Mouse (Mus musculus) forebrain, embryonic 14.5 days (tissue): ENCODE results near the gene Gba. TPM values are rescaled to one million over a fixed set of nuclear protein-coding genes. Genes with fewer than 3 reads are reported as not detected.

ENCODE experiments used
- ATAC-seq: fragments of 200-750 bp; cut with Nextera tagmentation; 2 replicates; pipeline ENCODE4 v1.8.0; 2017; ENCODE audit warnings: mild to moderate bottlenecking, moderate library complexity
- DNase-seq: peaks from one replicate; pipeline ENCODE4 v3.0.0-alpha.2; 2015; ENCODE audit warnings: low spot score
- H3K27ac ChIP-seq: fragments of 300-500 bp; sonication (generic); 2 replicates; pipeline ENCODE4 v1.5.1; 2014; ENCODE audit warnings: low read depth, mild to moderate bottlenecking, control low read depth, low read length, moderate library complexity
- H3K27me3 ChIP-seq: fragments of 300-500 bp; sonication (generic); replicated peaks from 2 replicates; pipeline ENCODE4 v1.6.1; 2014; ENCODE audit warnings: low read length, control low read depth, mixed read lengths; ENCODE audit not compliant: control insufficient read depth, insufficient read depth
- H3K36me3 ChIP-seq: fragments of 300-500 bp; sonication (generic); 2 replicates; pipeline ENCODE4 v1.6.1; 2014; ENCODE audit warnings: low read length, control low read depth; ENCODE audit not compliant: control insufficient read depth, insufficient read depth
- H3K4me1 ChIP-seq: fragments of 300-500 bp; sonication (generic); 2 replicates; pipeline ENCODE4 v1.6.1; 2014; ENCODE audit warnings: antibody characterized with exemption, low read length, control low read depth; ENCODE audit not compliant: control insufficient read depth, insufficient read depth
- H3K4me2 ChIP-seq: fragments of 300-500 bp; sonication (generic); 2 replicates; pipeline ENCODE4 v1.6.1; 2014; ENCODE audit warnings: mild to moderate bottlenecking, control low read depth, low read length
- H3K4me3 ChIP-seq: fragments of 300-500 bp; sonication (generic); 2 replicates; pipeline ENCODE4 v1.5.1; 2014; ENCODE audit warnings: low read depth, low read length, control low read depth
- H3K9ac ChIP-seq: fragments of 300-500 bp; sonication (generic); 2 replicates; pipeline ENCODE4 v1.6.1; 2014; ENCODE audit warnings: mild to moderate bottlenecking, low read length, control low read depth, moderate library complexity
- H3K9me3 ChIP-seq: fragments of 300-500 bp; sonication (generic); replicated peaks from 2 replicates; pipeline ENCODE4 v1.6.1; 2016; ENCODE audit warnings: low read length, control low read depth, mixed read lengths; ENCODE audit not compliant: control insufficient read depth
- WGBS: fragments of 180-500 bp; shearing (Covaris S2); extraction: QIAGEN DNeasy Blood & Tissue Kit; methylation state at CpG from one replicate; pipeline ENCODE4 v1.1.7; 2014; 5-methylcytosine and 5-hydroxymethylcytosine counted together
- polyA plus RNA-seq: library from polyadenylated mRNA; unstranded; fragments of >200 nt; fragmentation: Nextera tagmentation; extraction: Ambion mirVana; gene quantifications from 2 replicates; pipeline ENCODE4 v1.2.1, GENCODE M21; 2014

Gene Gba
- polyA plus RNA-seq, 1 experiment from 2014 or later, result 47.9 TPM

DNA sequence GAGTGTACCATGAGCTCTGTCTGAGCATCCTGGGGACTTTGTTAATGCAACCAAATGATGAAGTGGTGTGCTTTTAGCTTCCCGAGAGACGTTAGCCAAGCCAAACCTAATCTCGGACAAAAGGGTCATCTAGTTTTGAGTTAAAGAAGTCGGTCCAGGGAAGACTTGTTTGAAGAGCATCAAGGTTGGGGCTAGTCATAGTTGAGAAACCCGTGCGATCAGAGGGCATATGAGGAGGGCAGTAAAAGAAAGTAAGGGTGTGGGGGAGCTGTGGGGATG, 24.7 kb upstream of the Gba start:
- DNase-seq (no peak), ATAC-seq (no peak)
- peak overlapping the region; percentile 78 for H3K9ac ChIP-seq
- H3K4me1 ChIP-seq, result peaks cover 8% of the 10 kb centered on the region
- peak overlapping the region; percentile 68 for H3K4me3 ChIP-seq
- H3K27me3 ChIP-seq, result no peaks in the 10 kb centered on the region
- peaks cover 74% of the 10 kb centered on the region for H3K36me3 ChIP-seq
- H3K9me3 ChIP-seq, result no peaks in the 10 kb centered on the region
- peak overlapping the region; percentile 92 for H3K4me2 ChIP-seq
- 12% methylated on average over 6 of the region's 6 CpGs for WGBS
- H3K27ac ChIP-seq, result 0 out of 2 replicates have a peak overlapping the region, but pooled peaks have one; percentile 9

GRCm38 (mm10) chr3:89179056-89179455, 23.7 kb upstream of the Gba start:
- no peaks in the 10 kb centered on the region for H3K9me3 ChIP-seq
- H3K4me3 ChIP-seq, result no peak overlapping the region
- 0 out of 2 replicates have a peak overlapping the region, but pooled peaks have one; percentile 17 for H3K9ac ChIP-seq
- no peak for ATAC-seq
- peaks cover 64% of the 10 kb centered on the region for H3K36me3 ChIP-seq
- DNase-seq, result no peak
- no peaks in the 10 kb centered on the region for H3K27me3 ChIP-seq
- no peak overlapping the region for H3K4me2 ChIP-seq
- H3K4me1 ChIP-seq, result peaks cover 16% of the 10 kb centered on the region
- no peak overlapping the region for H3K27ac ChIP-seq
- WGBS, result 93% methylated on average over 11 of the region's 11 CpGs

DNA sequence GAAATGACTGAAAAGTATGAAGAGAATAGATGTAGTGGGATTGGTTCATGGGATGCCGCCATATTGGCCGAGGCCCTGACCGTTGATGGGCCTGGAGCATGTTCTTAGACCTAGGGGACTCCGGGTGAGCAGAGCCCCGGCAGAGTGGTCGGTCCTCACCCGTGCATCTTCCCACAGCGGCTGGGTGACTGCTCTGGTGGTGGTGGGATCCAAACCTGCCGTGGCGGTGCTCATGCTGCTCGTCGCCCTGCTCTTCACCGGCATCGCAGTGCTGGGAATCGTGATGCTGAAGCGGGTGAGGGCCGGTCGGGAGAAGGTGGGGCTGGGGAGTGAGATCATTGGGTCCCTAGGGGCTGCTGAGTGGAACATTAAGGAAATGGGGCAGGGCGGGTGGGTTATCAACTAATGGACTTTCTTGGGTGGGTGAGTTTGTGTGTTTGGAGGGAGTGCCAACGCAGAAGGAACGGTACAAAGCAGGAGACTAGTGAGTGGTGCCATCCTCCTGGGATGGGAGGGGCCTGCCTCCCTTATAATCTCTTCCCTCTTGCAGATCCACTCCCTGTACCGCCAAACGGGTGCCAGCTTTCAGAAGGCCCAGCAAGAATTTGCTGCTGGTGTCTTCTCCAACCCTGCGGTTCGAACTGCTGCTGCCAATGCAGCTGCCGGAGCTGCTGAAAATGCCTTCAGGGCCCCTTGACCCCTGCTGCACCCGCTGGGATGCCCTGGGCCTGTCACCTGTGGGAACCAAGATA, 20.8 kb upstream of the Gba start:
- WGBS, result 94% methylated on average over 27 of the region's 27 CpGs
- DNase-seq (no peak), ATAC-seq (no peak)
- H3K36me3 ChIP-seq, result peaks cover 38% of the 10 kb centered on the region
- no peak overlapping the region for H3K9ac ChIP-seq
- H3K9me3 ChIP-seq, result no peaks in the 10 kb centered on the region
- peaks cover 16% of the 10 kb centered on the region for H3K4me1 ChIP-seq
- no peak overlapping the region for H3K4me2 ChIP-seq
- H3K27ac ChIP-seq, result no peak overlapping the region
- H3K4me3 ChIP-seq, result no peak overlapping the region
- H3K27me3 ChIP-seq, result no peaks in the 10 kb centered on the region

DNA sequence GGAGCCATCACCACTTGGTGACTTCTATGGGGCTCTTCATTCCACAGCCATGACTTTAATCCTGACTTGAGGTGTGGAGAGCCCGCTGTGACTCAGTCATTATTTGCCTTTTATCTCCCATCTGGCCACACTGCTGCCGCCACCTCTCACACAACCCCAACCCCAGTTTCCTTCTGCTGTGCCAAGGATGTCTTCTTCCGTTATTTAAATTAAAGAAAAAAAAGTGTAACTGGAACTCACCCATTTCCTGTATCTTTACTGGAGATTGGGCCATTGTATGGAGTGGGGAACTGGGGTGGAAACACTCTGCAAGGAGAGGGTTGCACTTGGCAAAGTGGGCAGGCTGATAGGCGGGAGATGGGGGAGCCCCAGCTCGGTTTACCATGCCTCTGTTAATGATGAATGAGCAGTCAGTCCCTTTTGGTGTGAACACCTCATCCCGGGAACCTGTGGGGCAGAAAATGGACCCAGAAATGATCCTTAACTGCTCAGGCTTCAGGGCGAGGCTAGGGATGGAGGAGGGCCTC, 20.1 kb upstream of the Gba start:
- ATAC-seq (no peak), DNase-seq (no peak)
- peak overlapping the region; percentile 58 for H3K4me3 ChIP-seq
- 50% methylated on average over 7 of the region's 7 CpGs for WGBS
- no peaks in the 10 kb centered on the region for H3K9me3 ChIP-seq
- peak overlapping the region; percentile 89; the same call in 1 of the 2 replicates for H3K9ac ChIP-seq
- H3K27ac ChIP-seq, result peak overlapping the region; percentile 89; the same call in 1 of the 2 replicates
- H3K4me1 ChIP-seq, result peaks cover 16% of the 10 kb centered on the region
- H3K27me3 ChIP-seq, result no peaks in the 10 kb centered on the region
- H3K4me2 ChIP-seq, result peak overlapping the region; percentile 91
- peaks cover 38% of the 10 kb centered on the region for H3K36me3 ChIP-seq

- WGBS, result 4% methylated on average over 38 of the region's 39 CpGs
- Histone ChIP-seq H3K4me3 (peak within 1 kb of the TSS; percentile 58), H3K27ac (peak within 1 kb of the TSS; percentile 89), H3K27me3 (no peaks in the 10 kb centered on the region), H3K4me1 (peaks cover 10% of the 10 kb centered on the region), H3K9ac (peak within 1 kb of the TSS; percentile 89), H3K4me2 (peak within 1 kb of the TSS; percentile 91), H3K9me3 (no peaks in the 10 kb centered on the region), H3K36me3 (peaks cover 40% of the 10 kb centered on the region)
- DNase-seq (peak; percentile 93), ATAC-seq (peak; percentile 95)
Observed at GRCm38 (mm10) chr3:89183058-89183958, 19.4 kb upstream of the Gba start, which contains the start of gene Fam189b. Gene Fam189b, plus strand, starts transcription at chr3:89183143.

- Histone ChIP-seq H3K27me3 (no peaks in the 10 kb centered on the region), H3K4me3 (peak overlapping the region; percentile 58), H3K4me1 (peaks cover 8% of the 10 kb centered on the region), H3K9ac (peak overlapping the region; percentile 89), H3K36me3 (peaks cover 44% of the 10 kb centered on the region), H3K9me3 (no peaks in the 10 kb centered on the region), H3K27ac (no peak overlapping the region), H3K4me2 (peak overlapping the region; percentile 91)
- DNase-seq, result no peak
- WGBS, result 77% methylated on average over 6 of the region's 6 CpGs
- ATAC-seq, result no peak
Observed at GRCm38 (mm10) chr3:89183959-89184315, 18.8 kb upstream of the Gba start.

- H3K4me3 ChIP-seq, result no peak overlapping the region
- WGBS, result 28% methylated on average over 23 of the region's 23 CpGs
Observed at GRCm38 (mm10) chr3:89187197-89187596, 15.5 kb upstream of the Gba start.

DNA sequence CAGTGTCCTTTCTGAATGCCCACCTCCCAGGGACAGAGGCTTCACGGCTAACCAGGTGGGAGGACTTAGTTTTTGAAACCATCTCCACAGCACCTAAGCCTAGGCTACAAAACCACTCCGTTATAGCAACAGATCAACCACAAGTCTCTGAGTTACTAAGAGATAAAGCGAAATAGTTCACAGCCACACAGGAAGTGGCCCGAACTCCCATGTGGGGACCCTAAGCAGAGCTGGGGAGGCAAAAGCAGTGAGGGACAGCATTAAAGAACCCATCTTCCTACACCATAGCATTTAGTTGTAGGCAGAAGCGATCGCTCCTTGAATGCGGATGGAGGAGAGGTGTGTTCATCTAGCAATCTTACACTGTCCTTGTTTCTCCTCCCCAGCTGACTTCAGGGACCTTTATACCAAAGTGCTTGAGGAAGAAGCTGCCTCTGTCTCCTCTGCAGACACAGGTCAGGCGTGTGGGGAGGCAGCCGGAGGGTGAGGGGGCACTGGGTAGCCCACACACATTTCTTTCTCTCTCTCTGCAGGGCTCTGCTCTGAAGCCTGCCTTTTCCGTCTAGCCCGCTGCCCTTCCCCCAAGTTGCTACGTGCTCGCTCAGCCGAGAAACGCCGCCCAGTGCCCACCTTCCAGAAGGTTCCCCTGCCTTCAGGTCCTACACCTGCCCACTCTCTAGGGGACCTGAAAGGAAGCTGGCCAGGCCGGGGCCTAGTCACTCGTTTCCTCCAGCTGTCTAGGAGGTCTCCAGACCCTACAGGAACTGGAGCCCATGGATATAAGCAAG, 14.8 kb upstream of the Gba start:
- H3K36me3 ChIP-seq, result peaks cover 8% of the 10 kb centered on the region; the same call in 1 of the 2 replicates
- ATAC-seq, result no peak
- peaks cover 8% of the 10 kb centered on the region for H3K4me1 ChIP-seq
- DNase-seq, result no peak
- no peak overlapping the region for H3K4me2 ChIP-seq
- no peaks in the 10 kb centered on the region for H3K9me3 ChIP-seq
- H3K27me3 ChIP-seq, result no peaks in the 10 kb centered on the region
- no peak overlapping the region for H3K27ac ChIP-seq
- H3K4me3 ChIP-seq, result no peak overlapping the region
- H3K9ac ChIP-seq, result no peak overlapping the region
- WGBS, result 57% methylated on average over 18 of the region's 18 CpGs

More at GRCm38 (mm10) chr3:89187197-89187596, 15.5 kb upstream of the Gba start:
- Histone ChIP-seq H3K27ac (no peak overlapping the region), H3K27me3 (no peaks in the 10 kb centered on the region), H3K4me1 (peaks cover 8% of the 10 kb centered on the region), H3K9me3 (no peaks in the 10 kb centered on the region), H3K9ac (no peak overlapping the region), H3K4me2 (no peak overlapping the region), H3K36me3 (peaks cover 12% of the 10 kb centered on the region)
- DNase-seq, result no peak
- no peak for ATAC-seq
